ENCODE assay signal across 28 mouse cellular contexts in the genomic region with DNA sequence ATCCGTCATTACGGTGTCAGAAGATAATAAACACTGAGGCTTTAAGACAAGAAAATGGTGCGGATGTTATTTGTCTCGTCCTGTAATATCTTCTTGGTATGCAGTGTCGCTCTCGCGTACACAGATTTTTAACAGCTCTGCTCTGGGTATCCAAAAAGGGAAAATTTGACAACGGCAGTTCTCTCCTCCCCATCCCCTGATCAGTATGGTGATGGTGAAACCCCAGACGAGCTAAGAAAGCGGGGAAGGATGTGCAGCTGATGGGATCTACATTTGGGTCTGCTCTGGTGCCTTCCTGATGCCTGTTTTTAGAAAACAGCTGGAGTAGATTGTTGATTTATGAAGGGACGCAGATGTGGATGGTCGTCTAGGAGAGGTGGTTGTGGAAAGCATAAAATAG.
DNase-seq lines count a peak whose midpoint lies in the region; ATAC-seq and TF ChIP-seq lines count a peak whose summit lies in the region.
"Had no signal": no experiment of that assay in that cellular context is flagged by ENCODE, and none has a peak within 500 bp of the region (broad histone marks: within the 10 kb centered on the region; RNA-seq: fewer than 3 reads in every experiment).

No protein-coding gene starts in this region.

- H3K9me3 ChIP-seq in neural tube, embryonic 13.5 days = no peaks in the 10 kb centered on the region
- no peaks in the 10 kb centered on the region for H3K9me3 ChIP-seq in neural tube, embryonic 15.5 days (replicated peaks)
- H3K9me3 ChIP-seq: embryonic facial prominence, embryonic 10.5 days; embryonic facial prominence, embryonic 13.5 days; heart, embryonic 12.5 days; heart, embryonic 15.5 days; hindbrain, embryonic 10.5 days had no signal

- DNase-seq in frontal cortex, postnatal 10 days (ENCODE audit: low spot score in 2 of 2) = no peak
- DNase-seq in layer of hippocampus, adult 2 months (ENCODE audit: low spot score in 2 of 2) = no peak
- no peak for DNase-seq in layer of hippocampus, postnatal 36 days
- DNase-seq: adrenal gland, adult 2 months; adrenal gland, postnatal 14 days; cerebellum, adult 11-12 months; cerebellum, adult 8-10 months; cerebellum, postnatal 10 days; cerebellum, postnatal 36 days; embryo, embryonic 11 days; gastrocnemius, postnatal 25 days; heart, adult 18-20 months; heart, postnatal 10 days; heart, postnatal 36 days had no signal

- no peak overlapping the region for H3K4me2 ChIP-seq in neural tube, embryonic 13.5 days
- no peak overlapping the region for H3K4me2 ChIP-seq in neural tube, embryonic 15.5 days
- H3K4me2 ChIP-seq: embryonic facial prominence, embryonic 13.5 days; heart, embryonic 12.5 days; heart, embryonic 15.5 days had no signal

- no peak overlapping the region for H3K4me3 ChIP-seq in layer of hippocampus, adult 2 months
- no peak overlapping the region for H3K4me3 ChIP-seq in neural tube, embryonic 13.5 days
- H3K4me3 ChIP-seq in neural tube, embryonic 15.5 days (replicated peaks) = no peak overlapping the region
- no peak overlapping the region for H3K4me3 ChIP-seq in olfactory bulb, adult 2 months (ENCODE audit: insufficient read depth, low read depth, low read length)
- H3K4me3 ChIP-seq: embryonic facial prominence, embryonic 10.5 days; embryonic facial prominence, embryonic 13.5 days; erythroblast, embryonic 14.5 days; heart, embryonic 12.5 days; heart, embryonic 15.5 days; hindbrain, embryonic 10.5 days had no signal

- WGBS in neural tube, embryonic 13.5 days = 76% methylated on average over 12 of the region's 12 CpGs
- WGBS in neural tube, embryonic 15.5 days = 72% methylated on average over 12 of the region's 12 CpGs
- WGBS in olfactory bulb, adult 2 months = 57% methylated on average over 12 of the region's 12 CpGs

- TF ChIP-seq POLR2A in olfactory bulb, adult 2 months (IDR thresholded peaks at IDR 0.05; ENCODE audit: insufficient read depth, low read depth, low read length) = no peak

- 0 out of 2 replicates have a peak overlapping the region, but pooled peaks have one; percentile 11 for H3K27ac ChIP-seq in layer of hippocampus, adult 2 months
- peak overlapping the region; percentile 54; the same call in 1 of the 2 replicates for H3K27ac ChIP-seq in neural tube, embryonic 13.5 days (replicated peaks)
- H3K27ac ChIP-seq in neural tube, embryonic 15.5 days (replicated peaks) = no peak overlapping the region
- H3K27ac ChIP-seq in olfactory bulb, adult 2 months (ENCODE audit: insufficient read depth, low read depth, low read length) = peak overlapping the region; percentile 77
- H3K27ac ChIP-seq: embryonic facial prominence, embryonic 10.5 days; embryonic facial prominence, embryonic 13.5 days; heart, embryonic 15.5 days; hindbrain, embryonic 10.5 days had no signal

- peak; percentile 69 for ATAC-seq in frontal cortex, adult (ENCODE audit: low TSS enrichment)
- no peak for ATAC-seq in neural tube, embryonic 13.5 days (ENCODE audit: low read depth)
- ATAC-seq in neural tube, embryonic 15.5 days (ENCODE audit: low FRiP score) = no peak
- no peak for ATAC-seq in megakaryocyte-erythroid progenitor cell, adult 5-6 weeks (replicated peaks; ENCODE audit: low FRiP score, low TSS enrichment, poor library complexity, severe bottlenecking)
- ATAC-seq: CD4-positive, CD25-positive, alpha-beta regulatory T cell, adult 4 months; forebrain, embryonic 14.5 days; inflammation-experienced regulatory T-cells, adult 6 months had no signal

- no peak overlapping the region for H3K9ac ChIP-seq in neural tube, embryonic 13.5 days
- H3K9ac ChIP-seq in neural tube, embryonic 15.5 days (replicated peaks) = no peak overlapping the region
- H3K9ac ChIP-seq: embryonic facial prominence, embryonic 13.5 days; heart, embryonic 12.5 days; heart, embryonic 15.5 days had no signal

- no peak for TF ChIP-seq CTCF in layer of hippocampus, adult 2 months (conservative IDR thresholded peaks at IDR 0.05)
- no peak for TF ChIP-seq CTCF in olfactory bulb, adult 2 months (IDR thresholded peaks at IDR 0.05; ENCODE audit: insufficient read depth, low read depth, low read length)

- H3K36me3 ChIP-seq in neural tube, embryonic 13.5 days = peaks cover 26% of the 10 kb centered on the region
- peaks cover 19% of the 10 kb centered on the region for H3K36me3 ChIP-seq in neural tube, embryonic 15.5 days

- no peaks in the 10 kb centered on the region for H3K27me3 ChIP-seq in neural tube, embryonic 13.5 days
- H3K27me3 ChIP-seq in neural tube, embryonic 15.5 days (replicated peaks) = no peaks in the 10 kb centered on the region
- H3K27me3 ChIP-seq: embryonic facial prominence, embryonic 13.5 days; heart, embryonic 12.5 days; heart, embryonic 15.5 days had no signal

- H3K4me1 ChIP-seq in neural tube, embryonic 13.5 days (replicated peaks) = peaks cover 15% of the 10 kb centered on the region
- H3K4me1 ChIP-seq in neural tube, embryonic 15.5 days = peaks cover 10% of the 10 kb centered on the region
- peaks cover 13% of the 10 kb centered on the region for H3K4me1 ChIP-seq in olfactory bulb, adult 2 months (ENCODE audit: control insufficient read depth, insufficient read depth, low read length)
- H3K4me1 ChIP-seq: embryonic facial prominence, embryonic 10.5 days; embryonic facial prominence, embryonic 13.5 days; heart, embryonic 12.5 days; heart, embryonic 15.5 days; hindbrain, embryonic 10.5 days had no signal
